Mouse (Mus musculus) thymus, postnatal 36 days (tissue): ENCODE measurements around the gene Krt9.

Experiments used
- DNase-seq, 2 experiments: peaks; one replicate each; pipeline ENCODE4 v3.0.0; 2022; ENCODE audit warnings: mixed read lengths in 2 of 2

Krt9 gene

DNA sequence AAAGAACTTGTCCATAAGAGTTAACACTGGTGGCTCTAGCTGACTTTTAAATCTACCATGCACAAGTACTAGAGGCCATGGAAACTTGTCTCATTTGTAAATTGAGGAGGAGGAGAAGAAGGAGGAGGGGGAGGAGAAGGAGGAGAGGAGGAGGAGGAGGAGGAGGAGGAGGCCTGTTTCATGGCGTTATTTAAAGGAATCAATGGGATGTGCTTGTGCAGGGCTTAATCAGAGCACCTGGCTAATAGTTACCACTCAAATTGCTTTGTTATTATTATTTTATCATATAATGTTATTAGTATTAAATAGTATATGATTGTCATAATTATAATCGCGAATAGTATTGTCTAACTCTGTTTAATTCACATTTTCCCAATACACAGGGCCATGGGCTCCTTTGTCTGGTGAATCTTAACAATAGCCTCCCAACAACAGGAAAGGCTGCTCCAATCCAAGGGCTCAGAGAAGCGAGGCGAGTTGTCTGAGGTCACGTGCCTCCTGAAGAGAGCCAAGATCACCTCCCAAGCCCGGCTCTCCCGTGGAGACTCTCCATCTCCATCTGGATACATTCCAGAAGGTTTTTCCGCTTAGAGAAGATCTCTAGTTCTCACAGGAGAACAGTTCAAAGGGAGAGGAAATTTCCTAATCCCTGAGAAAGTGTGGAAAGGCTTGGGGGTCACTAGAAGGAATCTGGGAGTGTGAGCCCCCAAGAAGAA, 44.3 kb downstream of the Krt9 start, which contains the start of gene Krt19:
Gene Krt19, minus strand, starts transcription at position 51 of the 716 bp plus-strand sequence.
- no peak for DNase-seq

DNA sequence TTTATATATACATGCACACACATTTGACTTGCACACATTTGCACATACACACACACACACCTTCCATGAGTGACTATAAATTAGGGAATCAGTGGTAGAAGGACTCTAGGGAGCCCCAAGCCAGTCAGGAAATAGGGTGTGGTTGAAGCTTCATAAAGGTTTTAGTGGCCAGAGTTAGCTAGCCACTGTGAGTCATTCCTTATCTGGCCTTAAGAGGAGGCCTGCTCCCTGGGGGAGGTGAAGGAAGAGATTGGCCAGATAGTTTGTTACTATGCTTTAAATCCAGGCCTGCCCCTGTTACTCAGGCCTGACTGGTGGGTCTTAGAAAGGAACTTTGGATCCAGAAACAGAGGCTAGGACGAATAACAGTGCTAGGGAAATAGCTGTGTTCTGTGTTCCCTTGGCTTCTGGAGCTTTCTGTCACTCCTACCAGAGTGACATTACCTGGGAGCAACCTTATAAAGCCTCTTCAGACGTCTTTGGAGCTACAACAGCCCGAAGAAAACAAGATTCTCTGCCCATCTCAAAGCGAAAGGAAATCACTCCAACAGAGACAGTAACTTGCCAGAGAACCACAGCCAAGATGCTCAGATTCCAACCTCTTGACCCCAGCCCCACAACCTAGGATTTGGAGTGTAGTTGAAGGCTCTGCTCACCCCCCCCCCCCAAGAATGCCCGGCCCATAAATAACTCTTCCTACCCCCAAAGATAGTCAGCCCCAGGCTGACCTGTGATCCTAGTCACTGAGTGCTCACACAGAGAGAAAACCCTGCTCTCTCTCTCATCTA, 45.3 kb downstream of the Krt9 start:
- DNase-seq, result no peak

DNA sequence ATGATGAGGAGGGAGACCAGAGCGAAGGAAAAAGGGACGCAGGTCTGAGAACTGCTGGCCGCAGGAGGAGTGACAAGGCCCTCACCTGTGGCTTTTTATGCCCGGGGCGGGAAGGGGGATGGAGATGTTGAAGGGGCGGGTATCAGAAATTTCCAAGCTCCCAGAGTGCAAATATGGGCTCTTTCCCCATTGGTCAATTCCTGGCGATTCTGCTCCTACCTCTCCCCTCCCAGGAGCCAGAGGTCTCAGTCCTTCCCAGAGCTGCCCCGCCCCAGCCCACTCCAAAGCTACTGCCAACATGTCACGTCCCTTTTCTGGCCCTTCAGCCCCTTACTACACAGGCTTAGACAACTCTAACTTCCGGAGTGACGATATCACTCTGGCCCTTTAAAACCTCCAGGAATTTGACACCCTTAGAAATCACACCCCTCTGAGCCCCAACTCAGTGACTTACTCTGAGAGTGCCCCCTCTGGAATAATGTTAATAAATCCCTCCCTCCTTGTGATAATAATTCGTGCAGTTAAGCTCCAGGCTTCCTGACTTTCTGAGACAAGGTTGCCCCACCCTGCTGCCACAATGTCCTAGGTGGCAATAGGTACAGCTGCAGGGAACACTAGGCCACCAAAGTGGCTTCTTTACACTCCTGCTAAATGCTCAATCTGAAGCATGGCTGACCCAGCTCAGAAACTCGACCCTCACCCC, 47.0 kb downstream of the Krt9 start:
- no peak for DNase-seq

DNA sequence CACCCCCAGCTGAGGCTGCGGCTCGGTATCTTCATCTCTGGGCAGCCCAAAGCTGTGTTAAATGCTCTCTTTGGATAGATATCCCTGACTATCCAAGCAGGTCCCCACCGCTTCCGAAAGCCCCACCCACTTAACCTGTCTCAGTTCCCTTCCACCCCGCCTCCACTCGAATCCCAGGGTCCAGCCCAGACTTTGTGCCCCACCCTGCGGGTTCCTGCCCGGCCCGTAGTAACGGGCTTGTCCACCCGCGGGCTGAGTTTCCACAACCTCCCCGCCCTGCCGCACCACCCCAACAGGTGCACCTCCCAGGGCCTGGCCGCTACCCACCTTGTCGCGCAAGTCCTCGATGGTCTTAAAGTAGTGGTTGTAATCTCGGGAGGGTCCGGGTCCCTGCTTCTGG, 47.9 kb downstream of the Krt9 start:
- no peak for DNase-seq

DNA sequence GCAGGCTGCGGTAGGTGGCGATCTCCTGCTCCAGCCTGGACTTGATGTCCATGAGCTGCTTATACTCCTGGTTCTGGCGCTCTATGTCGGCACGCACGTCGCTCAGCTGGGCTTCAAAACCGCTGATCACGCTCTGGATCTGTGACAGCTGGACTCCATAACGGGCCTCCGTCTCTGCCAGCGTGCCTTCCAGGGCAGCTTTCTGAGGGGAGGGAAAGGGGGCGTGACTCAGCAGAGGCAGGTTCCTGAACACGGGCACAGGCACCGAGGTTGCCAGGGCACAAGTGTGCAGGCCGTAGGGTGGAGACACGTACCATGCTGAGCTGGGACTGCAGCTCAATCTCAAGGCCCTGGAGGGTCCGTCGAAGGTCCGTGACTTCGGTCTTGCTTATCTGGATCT, 52.1 kb downstream of the Krt9 start:
- no peak for DNase-seq

DNA sequence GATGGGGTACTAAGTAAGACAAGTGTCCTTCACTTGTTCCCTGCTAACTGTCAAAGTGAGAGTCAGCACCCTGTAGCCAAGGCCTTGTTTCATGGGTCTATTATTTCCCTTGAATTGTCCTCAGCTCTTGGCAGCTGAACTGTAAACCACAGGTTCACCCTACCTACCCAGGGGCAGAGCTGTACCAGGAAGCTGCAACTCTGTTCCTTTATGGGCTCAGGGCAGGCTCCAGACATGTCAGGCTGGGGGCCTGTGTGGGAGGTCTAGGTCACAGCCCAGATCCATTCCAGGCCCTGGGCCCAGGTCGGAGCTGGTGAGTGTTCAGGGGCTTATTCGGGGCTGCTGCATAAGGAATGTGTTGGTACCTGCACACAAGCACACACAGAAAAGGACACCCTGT, 53.7 kb downstream of the Krt9 start:
- DNase-seq, result no peak

DNA sequence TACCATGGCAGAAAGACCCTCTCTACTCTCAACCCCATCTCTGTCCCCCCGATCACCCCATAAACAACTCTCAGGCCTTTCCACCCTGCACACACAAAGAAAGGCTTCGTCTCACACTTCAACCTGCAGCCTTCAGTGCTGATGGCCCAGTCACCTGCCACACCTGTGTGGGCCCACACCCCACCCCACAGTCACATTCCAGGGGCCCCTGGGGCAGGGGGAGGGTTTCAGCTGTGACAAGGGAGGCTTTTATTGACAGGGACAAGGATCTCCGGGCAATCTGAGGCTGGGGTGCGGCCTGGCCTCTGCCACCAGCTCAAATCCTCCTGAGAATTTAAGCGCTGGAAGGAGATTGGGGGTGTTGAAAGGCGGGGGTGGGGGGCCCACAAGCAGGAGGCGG, 54.2 kb downstream of the Krt9 start:
- no peak for DNase-seq

DNA sequence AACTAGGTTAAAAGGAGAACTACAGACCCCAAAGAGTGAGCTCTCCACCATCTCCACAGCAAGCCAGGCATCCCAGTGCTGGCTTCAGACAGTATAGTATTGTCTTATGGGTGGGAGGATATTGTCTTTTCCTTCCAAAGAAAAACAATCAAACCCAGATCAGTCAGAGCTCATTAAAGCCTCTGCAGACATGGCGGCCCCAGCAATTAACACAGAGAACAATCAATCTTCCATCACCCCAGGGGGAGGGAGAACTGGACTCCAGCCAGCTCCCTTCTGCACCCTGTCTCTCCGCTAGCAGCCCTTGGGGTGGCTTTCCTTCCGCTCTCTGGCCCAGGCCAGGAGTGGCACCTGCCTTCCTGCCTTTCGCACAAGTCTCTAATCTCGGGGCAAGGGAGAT, 55.4 kb downstream of the Krt9 start:
- DNase-seq, result no peak
